Mouse (Mus musculus): ENCODE results near the gene Tpcn2. TPM values are rescaled to one million over a fixed set of nuclear protein-coding genes. Genes with fewer than 3 reads are reported as not detected.

Gene Tpcn2
- polyA plus RNA-seq, 2 experiments = 0.39 to 3.3 TPM

DNA sequence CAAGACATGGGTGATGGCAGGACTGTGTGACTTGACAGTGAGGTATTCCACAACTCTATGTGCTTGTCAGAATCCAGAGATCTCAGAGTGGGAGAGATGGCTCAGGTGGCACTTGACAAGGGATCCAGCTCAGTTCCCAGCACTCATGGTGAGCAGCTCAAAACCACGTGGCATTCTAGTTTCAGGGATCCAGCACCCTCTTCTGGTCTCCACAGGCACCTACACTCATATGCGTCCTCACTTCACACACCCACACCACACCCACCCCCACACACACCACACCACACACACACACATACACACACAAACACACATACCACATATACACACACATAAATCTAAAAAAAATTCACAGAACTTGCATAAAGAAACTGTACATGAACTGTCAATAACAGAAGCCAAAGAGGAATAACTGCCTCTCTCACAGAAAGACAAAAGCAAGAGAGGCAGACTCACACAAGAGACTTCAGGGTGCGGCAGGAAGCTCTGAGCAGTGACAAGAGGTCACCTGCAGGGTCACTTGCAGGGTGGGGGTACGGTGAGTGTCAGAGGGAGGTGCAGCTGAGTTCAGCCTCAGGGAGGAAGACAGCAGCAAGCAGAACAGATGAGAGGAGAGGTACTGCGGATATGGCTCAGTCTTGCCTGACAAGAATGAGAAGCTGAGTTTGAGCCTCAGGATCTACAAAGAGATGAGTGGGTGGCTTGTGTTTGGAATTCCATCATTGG, 135.7 kb downstream of the Tpcn2 start:
- 58% methylated on average over 5 of the region's 5 CpGs for WGBS (ENCODE audit: insufficient replicate concordance)
- Histone ChIP-seq H3K27me3 (ENCODE audit: control insufficient read depth, insufficient read depth, low read length) (no peaks in the 10 kb centered on the region), H3K36me3 (replicated peaks; ENCODE audit: control insufficient read depth, insufficient read depth, low read depth) (no peaks in the 10 kb centered on the region), H3K4me2 (ENCODE audit: low read depth) (no peak overlapping the region), H3K9me3 (ENCODE audit: control insufficient read depth, low read length) (no peaks in the 10 kb centered on the region), H3K4me1 (replicated peaks; ENCODE audit: control insufficient read depth in 2 of 2, insufficient read depth in 2 of 2, low read length in 1 of 2) (no peaks in the 10 kb centered on the region), H3K27ac (no peak overlapping the region), H3K9ac (replicated peaks) (no peak overlapping the region), H3K4me3 (ENCODE audit: insufficient read depth in 1 of 2, low read depth in 2 of 2, low read length in 2 of 2) (no peak overlapping the region)
- no peak for DNase-seq (ENCODE audit: low read depth in 3 of 3, low spot score in 3 of 3)
- 0 out of 2 replicates have a peak, but pooled peaks have one; percentile 16 for TF ChIP-seq CTCF (IDR thresholded peaks at IDR 0.05; ENCODE audit: low read depth)
- no peak for TF ChIP-seq EP300 (IDR thresholded peaks at IDR 0.05; ENCODE audit: low read depth)
- no peak for ATAC-seq (ENCODE audit: insufficient read depth)

DNA sequence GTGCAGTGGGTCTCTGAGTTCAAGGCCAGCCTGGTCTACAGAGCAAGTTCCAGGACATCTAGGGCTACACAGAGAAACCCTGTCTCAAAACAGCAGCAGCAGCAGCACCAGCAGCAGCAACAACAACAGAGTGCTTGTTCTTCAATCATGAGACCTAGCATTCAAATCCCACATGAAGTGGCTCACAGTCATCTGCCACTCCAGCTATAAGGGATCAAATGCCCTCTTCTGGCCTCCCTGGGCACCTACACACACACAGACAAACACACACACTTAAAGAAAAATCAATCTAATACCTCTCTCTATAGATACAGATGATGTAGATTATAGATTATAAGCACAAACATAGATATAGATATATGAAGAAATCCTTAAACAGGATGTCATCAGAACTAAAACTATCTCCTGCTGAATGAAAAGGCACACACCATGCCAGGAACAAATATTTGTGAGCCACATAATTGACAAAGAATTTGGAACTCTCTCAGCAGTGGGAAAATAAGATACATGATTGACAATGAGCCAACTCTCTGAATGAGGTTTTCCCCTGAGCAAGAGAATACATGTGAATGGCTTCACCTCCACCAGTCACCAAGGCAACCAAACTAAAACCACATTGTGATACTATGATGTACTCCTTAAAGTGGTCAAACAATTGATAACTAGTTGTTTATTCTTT, 137.4 kb downstream of the Tpcn2 start:
- Histone ChIP-seq H3K27ac (no peak overlapping the region), H3K4me3 (ENCODE audit: insufficient read depth in 1 of 2, low read depth in 2 of 2, low read length in 2 of 2) (no peak overlapping the region), H3K4me1 (replicated peaks; ENCODE audit: control insufficient read depth in 2 of 2, insufficient read depth in 2 of 2, low read length in 1 of 2) (no peaks in the 10 kb centered on the region), H3K27me3 (ENCODE audit: control insufficient read depth, insufficient read depth, low read length) (no peaks in the 10 kb centered on the region), H3K36me3 (replicated peaks; ENCODE audit: control insufficient read depth, insufficient read depth, low read depth) (no peaks in the 10 kb centered on the region), H3K9me3 (ENCODE audit: control insufficient read depth, low read length) (no peaks in the 10 kb centered on the region), H3K4me2 (ENCODE audit: low read depth) (no peak overlapping the region), H3K9ac (replicated peaks) (no peak overlapping the region)
- DNase-seq (ENCODE audit: low read depth in 3 of 3, low spot score in 3 of 3) (no peak), ATAC-seq (ENCODE audit: insufficient read depth) (no peak)
- TF ChIP-seq CTCF (IDR thresholded peaks at IDR 0.05; ENCODE audit: low read depth) (no peak), EP300 (IDR thresholded peaks at IDR 0.05; ENCODE audit: low read depth) (no peak)

GRCm38 (mm10) chr7:145143502-145144070, 140.2 kb downstream of the Tpcn2 start:
- H3K27ac ChIP-seq = no peak overlapping the region
- H3K9ac ChIP-seq (replicated peaks) = no peak overlapping the region
- ATAC-seq (ENCODE audit: insufficient read depth) = no peak
- no peak for DNase-seq (ENCODE audit: low read depth in 3 of 3, low spot score in 3 of 3)
- no peaks in the 10 kb centered on the region for H3K4me1 ChIP-seq (replicated peaks; ENCODE audit: control insufficient read depth in 2 of 2, insufficient read depth in 2 of 2, low read length in 1 of 2)
- no peak for TF ChIP-seq EP300 (IDR thresholded peaks at IDR 0.05; ENCODE audit: low read depth)
- TF ChIP-seq CTCF (IDR thresholded peaks at IDR 0.05; ENCODE audit: low read depth) = no peak
- H3K4me2 ChIP-seq (ENCODE audit: low read depth) = no peak overlapping the region
- H3K36me3 ChIP-seq (replicated peaks; ENCODE audit: control insufficient read depth, insufficient read depth, low read depth) = no peaks in the 10 kb centered on the region
- H3K4me3 ChIP-seq (ENCODE audit: insufficient read depth in 1 of 2, low read depth in 2 of 2, low read length in 2 of 2) = no peak overlapping the region
- H3K27me3 ChIP-seq (ENCODE audit: control insufficient read depth, insufficient read depth, low read length) = no peaks in the 10 kb centered on the region
- WGBS (ENCODE audit: insufficient replicate concordance) = 53% methylated on average over 3 of the region's 3 CpGs
- no peaks in the 10 kb centered on the region for H3K9me3 ChIP-seq (ENCODE audit: control insufficient read depth, low read length)

GRCm38 (mm10) chr7:145140656-145141055, 143.2 kb downstream of the Tpcn2 start:
- Histone ChIP-seq H3K27ac (no peak overlapping the region), H3K9me3 (ENCODE audit: control insufficient read depth, low read length) (no peaks in the 10 kb centered on the region), H3K4me1 (replicated peaks; ENCODE audit: control insufficient read depth in 2 of 2, insufficient read depth in 2 of 2, low read length in 1 of 2) (no peaks in the 10 kb centered on the region), H3K9ac (replicated peaks) (no peak overlapping the region), H3K36me3 (replicated peaks; ENCODE audit: control insufficient read depth, insufficient read depth, low read depth) (no peaks in the 10 kb centered on the region), H3K4me3 (ENCODE audit: insufficient read depth in 1 of 2, low read depth in 2 of 2, low read length in 2 of 2) (no peak overlapping the region), H3K27me3 (ENCODE audit: control insufficient read depth, insufficient read depth, low read length) (no peaks in the 10 kb centered on the region), H3K4me2 (ENCODE audit: low read depth) (no peak overlapping the region)
- no peak for ATAC-seq (ENCODE audit: insufficient read depth)
- no peak for DNase-seq (ENCODE audit: low read depth in 3 of 3, low spot score in 3 of 3)
- WGBS (ENCODE audit: insufficient replicate concordance) = 29% methylated on average over 2 of the region's 2 CpGs
- TF ChIP-seq CTCF (IDR thresholded peaks at IDR 0.05; ENCODE audit: low read depth) (no peak), EP300 (IDR thresholded peaks at IDR 0.05; ENCODE audit: low read depth) (no peak)

- Histone ChIP-seq H3K9ac (replicated peaks) (no peak overlapping the region), H3K4me2 (ENCODE audit: low read depth) (no peak overlapping the region), H3K27me3 (ENCODE audit: control insufficient read depth, insufficient read depth, low read length) (no peaks in the 10 kb centered on the region), H3K9me3 (ENCODE audit: control insufficient read depth, low read length) (no peaks in the 10 kb centered on the region), H3K36me3 (replicated peaks; ENCODE audit: control insufficient read depth, insufficient read depth, low read depth) (no peaks in the 10 kb centered on the region), H3K4me1 (replicated peaks; ENCODE audit: control insufficient read depth in 2 of 2, insufficient read depth in 2 of 2, low read length in 1 of 2) (no peaks in the 10 kb centered on the region), H3K4me3 (ENCODE audit: insufficient read depth in 1 of 2, low read depth in 2 of 2, low read length in 2 of 2) (no peak overlapping the region), H3K27ac (no peak overlapping the region)
- 59% methylated on average over 3 of the region's 3 CpGs for WGBS (ENCODE audit: insufficient replicate concordance)
- TF ChIP-seq EP300 (IDR thresholded peaks at IDR 0.05; ENCODE audit: low read depth) (no peak), CTCF (IDR thresholded peaks at IDR 0.05; ENCODE audit: low read depth) (no peak)
- ATAC-seq (ENCODE audit: insufficient read depth) (no peak), DNase-seq (ENCODE audit: low read depth in 3 of 3, low spot score in 3 of 3) (no peak)
Measured at GRCm38 (mm10) chr7:145139576-145139975, 144.2 kb downstream of the Tpcn2 start.
